Mouse (Mus musculus): Measurements from ENCODE around the gene Tmem135.

GRCm38 (mm10) chr7:89239592-89239991 is 164.4 kb downstream of the Tmem135 start:
- TF ChIP-seq POLR2A (IDR thresholded peaks at IDR 0.05; ENCODE audit: low read depth, low read length) (no peak), CTCF (IDR thresholded peaks at IDR 0.05; ENCODE audit: extremely low read depth, insufficient read depth, insufficient read length, insufficient replicate concordance) (no peak)

Measured in spleen, adult 2 months (tissue).